ENCODE assay signal across 8 mouse cellular contexts in the genomic region with DNA sequence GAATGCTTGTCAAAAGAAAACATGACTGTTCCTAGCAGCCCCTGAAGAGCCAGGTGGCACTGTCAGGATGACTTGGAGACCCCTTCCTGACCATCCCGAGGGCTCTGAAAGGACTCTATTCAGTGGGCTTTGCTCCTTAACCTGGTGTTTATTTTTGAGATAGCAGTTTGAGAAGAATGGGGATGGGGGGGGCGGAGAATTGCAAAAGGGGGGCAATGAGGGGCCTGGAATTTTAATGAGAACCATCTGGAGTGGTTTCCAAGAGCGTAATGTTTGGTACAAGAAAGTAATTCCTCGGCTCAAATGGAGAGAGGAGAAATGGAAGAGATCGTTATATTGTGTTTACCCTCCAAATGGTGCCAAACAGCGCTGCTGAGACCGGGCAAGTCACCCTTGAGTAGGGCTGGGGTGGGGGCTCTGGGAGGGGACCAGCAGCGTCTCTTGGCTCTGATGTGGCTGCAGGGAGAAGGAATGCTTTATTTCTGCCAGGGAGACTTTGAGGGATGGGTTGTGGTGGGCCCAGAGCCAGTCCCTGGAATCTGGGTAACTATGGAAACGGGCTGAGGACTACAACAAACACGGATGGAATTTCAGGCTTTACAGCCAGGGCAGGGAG. TPM values are rescaled to one million over a fixed set of nuclear protein-coding genes. Genes with fewer than 3 reads are reported as not detected.
DNase-seq lines count a peak whose midpoint lies in the region; ATAC-seq and TF ChIP-seq lines count a peak whose summit lies in the region.

No protein-coding gene starts in this region.

- peak overlapping the region; percentile 99 for H3K27ac ChIP-seq in embryonic facial prominence, embryonic 13.5 days
- H3K27ac ChIP-seq in heart, embryonic 11.5 days (ENCODE audit: low read depth, low read length) = peak overlapping the region; percentile 94
- H3K27ac ChIP-seq in lung, postnatal 0 days (ENCODE audit: low read length) = peak overlapping the region; percentile 87
- H3K27ac ChIP-seq in small intestine, adult 2 months (ENCODE audit: insufficient read depth, low read depth, low read length) = peak overlapping the region; percentile 85

- TF ChIP-seq POLR2A in small intestine, adult 2 months (IDR thresholded peaks at IDR 0.05; ENCODE audit: low read depth, low read length) = no peak

- no peaks in the 10 kb centered on the region for H3K27me3 ChIP-seq in embryonic facial prominence, embryonic 13.5 days
- H3K27me3 ChIP-seq in heart, embryonic 11.5 days (ENCODE audit: control insufficient read depth, insufficient read depth, low read length) = no peaks in the 10 kb centered on the region
- no peaks in the 10 kb centered on the region for H3K27me3 ChIP-seq in lung, postnatal 0 days (replicated peaks; ENCODE audit: insufficient read depth, low read length)
- H3K27me3 ChIP-seq in small intestine, adult 2 months (ENCODE audit: control insufficient read depth, insufficient read depth, low read length) = no peaks in the 10 kb centered on the region

- WGBS in embryonic facial prominence, embryonic 13.5 days = 2% methylated on average over 10 of the region's 10 CpGs
- WGBS in heart, embryonic 11.5 days (ENCODE audit: insufficient replicate concordance) = 7% methylated on average over 10 of the region's 10 CpGs
- 8% methylated on average over 10 of the region's 10 CpGs for WGBS in lung, postnatal 0 days
- WGBS in small intestine, adult 2 months = 28% methylated on average over 10 of the region's 10 CpGs

- TF ChIP-seq CTCF in lung, postnatal 0 days (IDR thresholded peaks at IDR 0.05) = 0 out of 2 replicates have a peak, but pooled peaks have one; percentile 8
- no peak for TF ChIP-seq CTCF in small intestine, adult 2 months (IDR thresholded peaks at IDR 0.05; ENCODE audit: extremely low read depth, insufficient read length, insufficient replicate concordance, low read depth, low read length)

- peaks cover 62% of the 10 kb centered on the region for H3K4me1 ChIP-seq in embryonic facial prominence, embryonic 13.5 days
- peaks cover 20% of the 10 kb centered on the region for H3K4me1 ChIP-seq in heart, embryonic 11.5 days (ENCODE audit: control insufficient read depth, insufficient read depth, low read length)
- H3K4me1 ChIP-seq in lung, postnatal 0 days (ENCODE audit: insufficient read depth, low read depth, low read length) = peaks cover 14% of the 10 kb centered on the region
- no peaks in the 10 kb centered on the region; the same call in 1 of the 2 replicates for H3K4me1 ChIP-seq in small intestine, adult 2 months (ENCODE audit: control insufficient read depth, insufficient read depth, insufficient read length, low read length)

- H3K36me3 ChIP-seq in embryonic facial prominence, embryonic 13.5 days = no peaks in the 10 kb centered on the region
- no peaks in the 10 kb centered on the region for H3K36me3 ChIP-seq in heart, embryonic 11.5 days (ENCODE audit: control insufficient read depth, insufficient read depth, low read length)
- H3K36me3 ChIP-seq in lung, postnatal 0 days (ENCODE audit: insufficient read depth, low read length) = no peaks in the 10 kb centered on the region
- no peaks in the 10 kb centered on the region for H3K36me3 ChIP-seq in small intestine, adult 2 months (ENCODE audit: control insufficient read depth, insufficient read depth, low read length)

- H3K9me3 ChIP-seq in embryonic facial prominence, embryonic 13.5 days = 0 out of 2 replicates have a peak, but pooled peaks cover 2% of the 10 kb centered on the region
- H3K9me3 ChIP-seq in heart, embryonic 11.5 days (replicated peaks; ENCODE audit: control insufficient read depth, low read length) = no peaks in the 10 kb centered on the region; the same call in 1 of the 2 replicates
- no peaks in the 10 kb centered on the region for H3K9me3 ChIP-seq in lung, postnatal 0 days (ENCODE audit: low read length)

- H3K4me3 ChIP-seq in embryonic facial prominence, embryonic 13.5 days = peak overlapping the region; percentile 25; the same call in 1 of the 2 replicates
- no peak overlapping the region for H3K4me3 ChIP-seq in heart, embryonic 11.5 days (ENCODE audit: low read depth, low read length)
- H3K4me3 ChIP-seq in lung, postnatal 0 days (ENCODE audit: low read depth, low read length) = peak overlapping the region; percentile 19; the same call in 1 of the 2 replicates
- no peak overlapping the region for H3K4me3 ChIP-seq in small intestine, adult 2 months (ENCODE audit: low read depth, low read length)

- peak overlapping the region; percentile 58 for H3K4me2 ChIP-seq in embryonic facial prominence, embryonic 13.5 days
- H3K4me2 ChIP-seq in heart, embryonic 11.5 days = peak overlapping the region; percentile 52
- H3K4me2 ChIP-seq in lung, postnatal 0 days (replicated peaks; ENCODE audit: low read depth, low read length) = peak overlapping the region; percentile 37; the same call in 1 of the 2 replicates

- TF ChIP-seq EP300 in lung, postnatal 0 days (IDR thresholded peaks at IDR 0.05) = peak; percentile 55; the same call in 1 of the 2 replicates

- 0 out of 2 replicates have a peak overlapping the region, but pooled peaks have one; percentile 32 for H3K9ac ChIP-seq in embryonic facial prominence, embryonic 13.5 days
- peak overlapping the region; percentile 54; the same call in 1 of the 2 replicates for H3K9ac ChIP-seq in heart, embryonic 11.5 days (ENCODE audit: low read depth, low read length)
- no peak overlapping the region; the same call in 1 of the 2 replicates for H3K9ac ChIP-seq in lung, postnatal 0 days (replicated peaks; ENCODE audit: low read depth)

- ATAC-seq in embryonic facial prominence, embryonic 13.5 days (ENCODE audit: insufficient number of reproducible peaks, insufficient read depth, low FRiP score, low TSS enrichment, low read depth) = peak; percentile 91
- ATAC-seq in heart, embryonic 11.5 days (replicated peaks; ENCODE audit: insufficient number of reproducible peaks, low FRiP score, low TSS enrichment) = peak; percentile 67; the same call in 1 of the 2 replicates
- ATAC-seq in lung, postnatal 0 days = peak; percentile 93

- peak; percentile 27 to 42 for DNase-seq in layer of hippocampus, postnatal 36 days
- no peak for DNase-seq in layer of hippocampus, adult 11-12 months (ENCODE audit: low spot score)
- DNase-seq in kidney, adult 9 months = peak; percentile 52
- DNase-seq in lung, postnatal 0 days (ENCODE audit: low spot score) = peak; percentile 97
- DNase-seq in spleen, adult 18-20 months = no peak

RNA-seq across cellular contexts. Expression of gene Cep63, which starts 17.3 kb away (rescaled TPM):
- total RNA-seq in layer of hippocampus, postnatal 36 days (2021) = 10 to 100 TPM; 29.5 to 31.0 TPM
- 50.9 and 57.8 TPM in 2 replicates for polyA plus RNA-seq in embryonic facial prominence, embryonic 13.5 days (2015; fragmentation: Nextera tagmentation; extraction: Ambion mirVana)
- polyA plus RNA-seq in heart, embryonic 11.5 days (2014; fragmentation: Nextera tagmentation; extraction: Ambion mirVana) = 34.2 and 48.8 TPM in 2 replicates
- 33.8 and 35.3 TPM in 2 replicates for polyA plus RNA-seq in lung, postnatal 0 days (2015; fragmentation: Nextera tagmentation; extraction: Ambion mirVana)
- 1.1 and 1.3 TPM in 2 replicates for polyA plus RNA-seq in small intestine, adult 2 months (2012; rRNA removed)

RNA-seq across cellular contexts. Expression of gene Anapc13, which starts 17.5 kb away (rescaled TPM):
- total RNA-seq in layer of hippocampus, postnatal 36 days (2021) = 100 to 1,000 TPM; 100 to 111 TPM
- 195 and 200 TPM in 2 replicates for polyA plus RNA-seq in embryonic facial prominence, embryonic 13.5 days (2015; fragmentation: Nextera tagmentation; extraction: Ambion mirVana)
- polyA plus RNA-seq in heart, embryonic 11.5 days (2014; fragmentation: Nextera tagmentation; extraction: Ambion mirVana) = 201 and 210 TPM in 2 replicates
- polyA plus RNA-seq in lung, postnatal 0 days (2015; fragmentation: Nextera tagmentation; extraction: Ambion mirVana) = 140 and 151 TPM in 2 replicates
- polyA plus RNA-seq in small intestine, adult 2 months (2012; rRNA removed) = 22.1 and 45.1 TPM in 2 replicates

Comparison
In these comparisons a context has a peak if more than half of its experiments do, and no peak if none do; other contexts are left out.
1. DNase-seq: peak in layer of hippocampus, postnatal 36 days (2 of 2), kidney, adult 9 months (single experiment) and lung, postnatal 0 days (single experiment); none in layer of hippocampus, adult 11-12 months (single experiment) and spleen, adult 18-20 months (0 of 2).
2. H3K4me3 ChIP-seq: peak in embryonic facial prominence, embryonic 13.5 days (single experiment) and lung, postnatal 0 days (single experiment); none in heart, embryonic 11.5 days (single experiment) and small intestine, adult 2 months (single experiment).
3. RNA of gene Cep63, which starts 17.3 kb away (polyA plus RNA-seq): 50.9 to 57.8 TPM in embryonic facial prominence, embryonic 13.5 days, 33.8 to 35.3 TPM in lung, postnatal 0 days and 34.2 to 48.8 TPM in heart, embryonic 11.5 days; 1.1 to 1.3 TPM in small intestine, adult 2 months; every median in the first group is over 10 times any median in the second.
4. Peak in every context shown above with its lines, with median percentiles within 50 percentile points of each other: ATAC-seq, H3K27ac ChIP-seq and H3K4me2 ChIP-seq.